Mouse (Mus musculus) liver, embryonic 14.5 days (tissue): ENCODE measurements at regions not wholly inside any gene's neighbourhood (a gene's known extent, or its start where the extent isn't known, plus 50 kb on each side); places are given as distances from the start of the nearest gene placed in this dataset.

Experiments
- CTCF ChIP-seq: IDR thresholded peaks from 2 replicates; pipeline ENCODE4 v1.5.1; 2016; ENCODE audit warnings: antibody characterized with exemption, low read depth, control low read depth
- EP300 ChIP-seq: IDR thresholded peaks from 2 replicates; pipeline ENCODE4 v1.6.1; 2016; ENCODE audit warnings: antibody characterized with exemption, low read depth

DNA sequence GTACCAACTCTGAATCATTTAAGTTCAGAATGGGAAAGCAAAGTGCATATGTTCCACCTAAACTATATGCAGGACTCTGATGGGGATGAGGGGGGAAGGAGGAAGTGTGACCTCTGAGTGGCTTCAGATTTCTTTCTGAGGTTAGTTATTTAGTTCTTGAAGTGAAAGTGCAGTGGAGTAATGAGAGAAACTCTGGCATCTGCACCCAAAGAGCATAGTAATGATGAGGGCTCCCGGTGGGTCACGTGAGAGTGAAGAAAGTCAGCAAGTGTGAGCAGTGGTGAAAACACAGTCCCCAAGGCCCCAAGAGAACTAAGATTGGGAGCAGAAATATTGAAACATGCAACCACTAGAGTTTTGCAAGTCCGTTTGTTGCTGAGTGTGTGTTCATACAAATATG lies 102.5 kb upstream of the Tmc3 start:
- TF ChIP-seq EP300 (no peak), CTCF (no peak)
